Mouse (Mus musculus) heart, adult 2 months (tissue): ENCODE measurements around the gene Dis3l2. TPM values are rescaled to one million over a fixed set of nuclear protein-coding genes. Genes with fewer than 3 reads are reported as not detected.

ENCODE experiments used
- DNase-seq, 2 experiments: peaks; one replicate each; pipeline ENCODE4 v3.0.0; 2021
- H3K27ac ChIP-seq: fragments of 200-600 bp; 2 replicates; pipeline ENCODE4 v1.8.1; 2022
- H3K27me3 ChIP-seq: fragments of 200-500 bp; 2 replicates; pipeline ENCODE4 v1.6.1; 2012; ENCODE audit warnings: mild to moderate bottlenecking, low read length, inconsistent platforms, mixed read lengths; ENCODE audit not compliant: control insufficient read depth, insufficient read depth
- H3K36me3 ChIP-seq: fragments of 200-500 bp; 2 replicates; pipeline ENCODE4 v1.6.1; 2012; ENCODE audit warnings: low read length, inconsistent platforms; ENCODE audit not compliant: control insufficient read depth, insufficient read depth
- H3K4me1 ChIP-seq: fragments of 200-500 bp; 2 replicates; pipeline ENCODE4 v1.6.1; 2011; ENCODE audit warnings: low read length; ENCODE audit not compliant: control insufficient read depth, insufficient read depth
- H3K4me3 ChIP-seq: fragments of 200-600 bp; 2 replicates; pipeline ENCODE4 v1.8.1; 2022
- H3K79me2 ChIP-seq: fragments of 200-500 bp; replicated peaks from 2 replicates; pipeline ENCODE4 v1.6.1; 2012; ENCODE audit warnings: mild to moderate bottlenecking, inconsistent platforms, low read length, moderate library complexity, mixed read lengths; ENCODE audit not compliant: control insufficient read depth, insufficient read depth
- H3K9ac ChIP-seq: fragments of 200-500 bp; 2 replicates; pipeline ENCODE4 v1.6.1; 2012; ENCODE audit warnings: low read depth, mild to moderate bottlenecking, control low read depth, inconsistent platforms, low read length, mixed read lengths
- CTCF ChIP-seq: fragments of 200-600 bp; IDR thresholded peaks from 2 replicates; pipeline ENCODE4 v1.8.1; 2022; ENCODE audit warnings: antibody characterized with exemption, mild to moderate bottlenecking, moderate library complexity
- EP300 ChIP-seq: fragments of 200-500 bp; IDR thresholded peaks from 2 replicates; pipeline ENCODE4 v1.6.1; 2011; ENCODE audit warnings: low read depth, low read length, control low read depth; ENCODE audit not compliant: insufficient read depth
- POLR2A ChIP-seq: fragments of 200-500 bp; IDR thresholded peaks from 2 replicates; pipeline ENCODE4 v1.6.1; 2011; ENCODE audit warnings: mild to moderate bottlenecking, low read depth, low read length, control low read depth; ENCODE audit not compliant: insufficient read depth
- WGBS: fragments of 180-500 bp; shearing (Covaris S2); methylation state at CpG from one replicate; pipeline ENCODE4 v1.1.7; 2018; 5-methylcytosine and 5-hydroxymethylcytosine counted together
- intact Hi-C: fragments of 180-260 bp; cut with DNase I; formaldehyde crosslinking; loops from one replicate; pipeline ENCODE4 v1.15.1; 2025
- polyA plus RNA-seq: library from polyadenylated mRNA; depleted of rRNA; stranded (reverse); fragments of >200 nt; gene quantifications from 2 replicates; pipeline ENCODE4 v1.2.3, GENCODE M21; 2012
- total RNA-seq, 2 experiments: library from RNA; stranded (reverse); gene quantifications; 2 replicates each; pipeline ENCODE4 v1.2.3; 2021

The Dis3l2 gene
- total and polyA plus RNA-seq, 3 experiments: 7.8 to 10.2 (median 9.0) TPM

- Histone ChIP-seq H3K9ac (no peak overlapping the region), H3K36me3 (no peaks in the 10 kb centered on the region), H3K27ac (no peak overlapping the region), H3K27me3 (peaks cover 5% of the 10 kb centered on the region), H3K79me2 (no peaks in the 10 kb centered on the region), H3K4me3 (no peak overlapping the region), H3K4me1 (peaks cover 2% of the 10 kb centered on the region; the same call in 1 of the 2 replicates)
- 51% methylated on average over 9 of the region's 9 CpGs for WGBS
- peak; percentile 9 to 29 for DNase-seq
- intact Hi-C loops: no loop called here
- TF ChIP-seq POLR2A (no peak), CTCF (no peak), EP300 (no peak)
These were observed 29.2 kb upstream of the Dis3l2 start for GRCm38 (mm10) chr1:86674385-86674784.

- peak; percentile 62 to 72 for DNase-seq
- 79% methylated on average over 12 of the region's 12 CpGs for WGBS
- no peaks in the 10 kb centered on the region for H3K79me2 ChIP-seq
- peaks cover 2% of the 10 kb centered on the region for H3K27me3 ChIP-seq
- H3K9ac ChIP-seq: no peak overlapping the region
- H3K36me3 ChIP-seq: no peaks in the 10 kb centered on the region
- H3K4me1 ChIP-seq: no peaks in the 10 kb centered on the region
- H3K27ac ChIP-seq: no peak overlapping the region
- intact Hi-C loops: no loop called here
- no peak overlapping the region for H3K4me3 ChIP-seq
- TF ChIP-seq EP300: no peak
- TF ChIP-seq CTCF: no peak
- TF ChIP-seq POLR2A: no peak
These were observed 28.5 kb upstream of the Dis3l2 start for GRCm38 (mm10) chr1:86675126-86675525.

GRCm38 (mm10) chr1:86677624-86678023, 26.0 kb upstream of the Dis3l2 start:
- H3K27me3 ChIP-seq: no peaks in the 10 kb centered on the region
- WGBS: 77% methylated on average over 3 of the region's 3 CpGs
- H3K27ac ChIP-seq: no peak overlapping the region
- no peaks in the 10 kb centered on the region for H3K36me3 ChIP-seq
- no peak for TF ChIP-seq POLR2A
- no peak for TF ChIP-seq CTCF
- no peak for TF ChIP-seq EP300
- intact Hi-C loops: no loop called here
- no peak overlapping the region for H3K9ac ChIP-seq
- H3K4me3 ChIP-seq: no peak overlapping the region
- no peaks in the 10 kb centered on the region for H3K4me1 ChIP-seq
- peak; percentile 13 to 30 for DNase-seq
- H3K79me2 ChIP-seq: no peaks in the 10 kb centered on the region

- Histone ChIP-seq H3K9ac (no peak overlapping the region), H3K79me2 (no peaks in the 10 kb centered on the region), H3K27me3 (no peaks in the 10 kb centered on the region), H3K36me3 (no peaks in the 10 kb centered on the region), H3K4me1 (no peaks in the 10 kb centered on the region), H3K4me3 (no peak overlapping the region), H3K27ac (no peak overlapping the region)
- TF ChIP-seq CTCF (no peak), EP300 (no peak), POLR2A (no peak)
- no peak for DNase-seq
- intact Hi-C loops: no loop called here
- WGBS: 86% methylated on average over 10 of the region's 10 CpGs
These were observed 24.9 kb upstream of the Dis3l2 start for GRCm38 (mm10) chr1:86678667-86679066.

GRCm38 (mm10) chr1:86687236-86687635, 16.4 kb upstream of the Dis3l2 start:
- TF ChIP-seq CTCF: no peak
- no peak for TF ChIP-seq POLR2A
- TF ChIP-seq EP300: no peak
- Histone ChIP-seq H3K9ac (no peak overlapping the region), H3K4me1 (no peaks in the 10 kb centered on the region), H3K27ac (no peak overlapping the region), H3K79me2 (no peaks in the 10 kb centered on the region), H3K4me3 (no peak overlapping the region), H3K27me3 (no peaks in the 10 kb centered on the region), H3K36me3 (no peaks in the 10 kb centered on the region)
- 51% methylated on average over 4 of the region's 4 CpGs for WGBS
- intact Hi-C loops: no loop called here
- DNase-seq: no peak

- no peak overlapping the region for H3K9ac ChIP-seq
- DNase-seq: no peak
- H3K36me3 ChIP-seq: no peaks in the 10 kb centered on the region
- 75% methylated on average over 5 of the region's 5 CpGs for WGBS
- H3K79me2 ChIP-seq: no peaks in the 10 kb centered on the region
- intact Hi-C loops: no loop called here
- no peak overlapping the region for H3K4me3 ChIP-seq
- H3K27ac ChIP-seq: no peak overlapping the region
- H3K4me1 ChIP-seq: no peaks in the 10 kb centered on the region
- H3K27me3 ChIP-seq: no peaks in the 10 kb centered on the region
- TF ChIP-seq CTCF (no peak), EP300 (no peak), POLR2A (no peak)
These were observed 12.6 kb upstream of the Dis3l2 start for GRCm38 (mm10) chr1:86691027-86691426.

- Histone ChIP-seq H3K4me3 (no peak overlapping the region), H3K36me3 (no peaks in the 10 kb centered on the region), H3K9ac (no peak overlapping the region), H3K27ac (no peak overlapping the region), H3K4me1 (no peaks in the 10 kb centered on the region), H3K27me3 (no peaks in the 10 kb centered on the region), H3K79me2 (no peaks in the 10 kb centered on the region)
- intact Hi-C loops: no loop called here
- WGBS: 43% methylated on average over 7 of the region's 7 CpGs
- no peak for TF ChIP-seq POLR2A
- TF ChIP-seq CTCF: peak; percentile 51
- DNase-seq: no peak
These were observed 6.7 kb upstream of the Dis3l2 start for GRCm38 (mm10) chr1:86696948-86697347.
